Mouse (Mus musculus): ENCODE results near the gene Urb2.
"Not testable (repeated sequence)": the region's sequence is repeated elsewhere in the genome, so short reads cannot be mapped to it uniquely, and the experiment has no call there.

Gene Urb2

GRCm38 (mm10) chr8:124019782-124020181 lies 1.5 kb upstream of the Urb2 start:
- DNase-seq, result peak; percentile 8 to 18

- DNase-seq, result peak; percentile 68 to 78
These were observed 670 bp upstream of the Urb2 start for GRCm38 (mm10) chr8:124020439-124021236.

DNA sequence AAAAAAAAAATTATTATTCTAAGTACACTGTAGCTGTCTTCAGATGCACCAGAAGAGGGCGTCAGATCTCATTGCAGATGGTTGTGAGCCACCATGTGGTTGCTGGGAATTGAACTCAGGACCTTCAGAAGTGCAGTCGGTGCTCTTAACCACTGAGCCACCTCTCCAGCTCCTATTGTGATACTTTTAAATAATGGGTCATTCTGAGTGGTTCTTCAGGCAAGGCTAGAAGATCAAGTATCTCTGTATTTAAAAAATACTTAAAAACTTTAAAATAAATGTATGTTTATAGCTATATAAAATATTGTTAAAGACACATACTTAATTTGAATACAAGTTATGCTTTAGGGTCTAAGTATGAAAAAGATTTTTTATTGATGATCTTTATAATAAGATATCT lies 5.0 kb downstream of the Urb2 start:
- not testable (repeated sequence) for DNase-seq

- DNase-seq, result no peak
These were observed 6.5 kb downstream of the Urb2 start for GRCm38 (mm10) chr8:124027831-124028230.

DNA sequence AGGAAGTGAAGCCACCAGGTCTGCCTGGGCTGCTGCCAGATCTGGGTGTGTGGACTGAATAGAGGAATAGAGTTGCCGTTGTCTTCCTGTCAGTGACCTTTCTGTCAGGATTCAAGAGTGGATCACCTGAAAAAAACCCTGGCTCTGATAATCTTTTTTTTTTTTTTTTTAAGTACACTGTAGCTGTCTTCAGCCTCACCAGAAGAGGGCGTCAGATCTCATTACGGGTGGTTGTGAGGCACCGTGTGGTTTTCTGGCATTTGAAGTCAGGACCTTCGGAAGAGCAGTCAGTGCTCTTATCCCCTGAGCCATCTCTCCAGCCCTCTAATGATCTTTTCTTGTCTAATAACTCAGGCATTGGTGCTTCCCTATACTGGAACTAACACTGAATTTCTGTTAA lies 12.1 kb downstream of the Urb2 start:
- no peak for DNase-seq

GRCm38 (mm10) chr8:124038121-124038520 lies 16.8 kb downstream of the Urb2 start:
- DNase-seq, result no peak

DNA sequence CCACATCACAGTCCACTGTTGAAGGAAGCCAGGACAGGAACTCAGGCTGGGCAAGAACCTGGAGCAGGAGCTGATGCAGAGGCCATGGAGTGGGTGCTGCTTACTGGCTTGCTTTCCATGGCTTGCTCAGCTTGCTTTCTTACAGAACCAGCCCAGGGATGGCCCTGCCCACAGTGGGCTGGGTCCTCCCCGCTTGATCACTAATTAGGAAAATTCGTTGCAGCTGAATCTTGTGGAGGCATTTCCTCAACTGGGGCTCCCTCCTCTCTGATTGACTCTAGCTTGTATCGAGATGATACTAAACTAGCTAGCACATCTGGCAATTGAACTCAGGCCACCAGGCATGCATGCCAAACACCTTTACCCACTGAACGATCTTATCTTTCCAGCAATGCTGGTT lies 18.0 kb downstream of the Urb2 start:
- no peak for DNase-seq

GRCm38 (mm10) chr8:124042201-124042600 lies 20.9 kb downstream of the Urb2 start:
- no peak for DNase-seq

GRCm38 (mm10) chr8:124044421-124044820 lies 23.1 kb downstream of the Urb2 start:
- DNase-seq, result no peak

- DNase-seq, result no peak
These were observed 23.6 kb downstream of the Urb2 start for GRCm38 (mm10) chr8:124044931-124045330.

GRCm38 (mm10) chr8:124045856-124046255 lies 24.5 kb downstream of the Urb2 start:
- no peak for DNase-seq

DNA sequence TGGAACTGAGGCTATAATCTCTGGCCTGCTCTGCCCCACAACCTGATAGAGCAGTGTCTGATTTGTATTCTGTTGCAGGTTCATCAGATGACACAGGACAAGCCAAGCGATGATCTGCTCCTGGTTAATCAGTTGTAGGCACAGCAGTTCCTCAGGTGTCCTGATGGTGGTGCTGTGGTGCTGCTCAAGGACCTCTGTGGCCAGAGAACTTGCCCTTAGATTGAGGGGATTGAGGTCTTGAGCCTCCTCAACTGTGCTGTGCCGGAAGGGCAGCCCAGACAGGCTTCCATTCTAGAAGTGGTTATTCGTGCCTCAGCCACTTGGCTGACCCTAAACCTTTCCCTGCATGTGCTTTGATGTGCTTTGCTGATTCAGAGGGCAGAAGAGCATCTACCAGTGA lies 30.8 kb downstream of the Urb2 start:
- peak; percentile 76 to 80 for DNase-seq

DNA sequence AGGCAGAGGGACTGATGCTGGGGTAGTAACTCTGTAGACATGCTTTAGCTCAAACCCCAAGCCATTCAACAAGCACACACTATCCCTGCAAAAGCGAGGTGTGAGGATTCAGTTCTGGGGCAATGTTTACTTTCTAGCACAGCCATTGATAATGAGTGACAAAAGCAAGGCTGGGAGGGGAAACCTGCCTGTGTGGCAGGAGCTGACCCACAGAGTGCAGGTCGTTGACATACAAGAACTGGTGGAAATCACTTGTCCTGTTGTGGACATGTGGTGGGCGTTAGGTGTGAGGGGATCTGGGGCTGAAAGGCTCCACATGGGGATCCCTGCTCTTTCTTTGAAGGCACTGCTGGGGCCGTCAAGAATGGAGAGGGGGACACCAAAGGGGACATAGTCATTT lies 31.3 kb downstream of the Urb2 start:
- no peak for DNase-seq

DNA sequence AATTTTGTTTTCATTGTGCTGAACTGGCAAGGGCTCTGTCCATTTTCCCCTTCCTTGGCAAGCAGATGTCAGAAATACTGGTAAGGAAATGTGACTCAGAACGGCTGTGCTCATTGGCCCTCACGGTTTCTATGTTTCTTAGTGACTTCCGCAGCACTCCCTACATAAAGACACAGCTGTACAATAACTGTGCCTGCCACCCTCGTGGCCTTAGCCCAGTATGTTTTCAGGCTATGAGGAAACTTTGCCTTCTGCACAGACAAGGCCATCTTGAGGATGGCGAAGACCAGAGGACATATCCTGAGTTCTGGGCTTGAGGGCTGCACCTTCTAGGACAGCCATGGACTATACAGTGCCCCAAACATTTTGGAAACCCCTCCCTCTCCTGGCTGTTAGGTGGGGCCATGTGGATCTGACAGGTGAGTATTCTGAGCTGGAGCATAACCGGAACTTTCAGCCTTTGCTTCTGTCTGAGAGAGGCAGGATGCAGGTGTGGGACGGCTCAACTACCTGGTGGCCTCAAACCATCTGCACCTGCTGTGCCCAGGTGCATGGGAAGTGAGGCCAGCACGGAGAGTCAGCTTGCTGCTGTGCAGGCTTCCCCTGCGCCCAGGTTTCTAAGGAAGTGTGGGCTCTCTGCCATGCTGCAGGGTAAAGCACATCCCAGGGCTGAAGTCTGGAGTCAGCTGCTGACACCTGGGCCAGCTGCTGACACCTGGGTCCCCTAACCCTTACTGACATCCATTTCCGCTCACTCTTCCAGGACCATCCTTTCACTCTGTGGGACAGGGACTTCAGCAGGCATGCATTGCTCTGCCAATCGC lies 35.7 kb downstream of the Urb2 start:
- DNase-seq, result peak; percentile 68 to 85

DNA sequence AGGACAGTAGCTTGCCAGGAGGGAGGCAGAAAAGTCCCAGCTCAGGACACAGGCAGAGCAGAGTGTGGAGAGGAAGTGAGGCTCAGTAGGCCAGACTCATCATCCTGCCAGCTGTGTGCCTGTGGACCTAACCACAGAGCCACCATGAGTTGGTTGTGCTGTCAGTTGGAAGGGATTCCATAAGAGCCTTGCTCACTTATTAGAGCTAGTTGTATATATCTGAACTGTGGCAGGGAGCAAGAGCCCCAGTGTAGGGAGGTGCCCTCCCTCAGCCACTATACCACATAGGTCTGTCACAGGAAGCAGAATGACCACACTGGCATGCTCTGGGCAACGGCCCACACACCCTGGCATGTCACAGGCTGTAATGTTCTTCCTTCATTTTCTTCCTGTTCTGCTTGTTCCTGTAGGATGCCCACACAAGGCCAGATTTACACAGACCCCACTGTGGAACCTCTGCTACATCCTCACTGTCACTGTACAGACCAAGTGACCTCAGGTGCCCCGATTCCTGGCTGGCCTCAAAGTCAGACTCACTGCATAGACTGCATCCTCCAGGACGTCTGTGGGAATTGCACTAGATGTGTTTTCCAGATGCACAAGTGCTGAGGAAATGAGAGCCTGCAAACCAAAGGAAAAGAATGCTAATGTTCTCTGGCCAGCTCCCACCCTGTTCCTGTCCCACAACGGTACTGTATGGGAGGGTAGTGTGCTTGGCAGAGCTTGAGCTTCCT lies 45.2 kb downstream of the Urb2 start:
- DNase-seq, result peak; percentile 45 to 66

DNA sequence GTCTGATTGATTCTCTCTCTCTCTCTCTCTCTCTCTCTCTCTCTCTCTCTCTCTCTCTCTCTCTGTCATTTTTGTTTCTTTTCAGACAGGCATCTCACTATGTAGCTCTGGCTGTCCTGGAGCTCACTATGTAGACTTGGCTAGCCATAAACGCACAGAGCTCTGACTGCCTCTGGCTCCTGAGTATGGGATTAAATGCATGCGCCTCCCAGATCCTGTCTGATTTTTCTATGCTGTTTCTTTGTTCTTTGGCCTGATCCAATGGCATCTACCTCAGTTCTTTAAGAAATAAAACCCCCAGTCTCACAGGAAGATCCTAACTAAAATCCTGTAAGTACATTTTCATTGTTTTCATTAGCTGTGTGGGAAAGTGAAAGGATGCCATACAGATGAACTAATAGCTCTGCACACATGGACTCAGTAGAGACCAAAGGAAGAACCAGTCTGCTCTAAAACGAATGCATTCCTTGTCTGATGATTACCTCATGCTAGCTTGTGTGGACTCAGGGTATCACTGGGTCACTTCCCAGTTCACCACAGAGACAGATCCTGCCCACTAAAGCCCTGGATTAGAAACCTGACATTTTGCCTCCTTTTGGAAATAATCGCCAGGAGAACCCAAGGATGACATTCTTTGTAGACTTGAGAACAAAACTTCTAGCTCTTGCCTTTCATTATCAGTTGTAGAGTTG lies 45.9 kb downstream of the Urb2 start:
- DNase-seq, result no peak

DNA sequence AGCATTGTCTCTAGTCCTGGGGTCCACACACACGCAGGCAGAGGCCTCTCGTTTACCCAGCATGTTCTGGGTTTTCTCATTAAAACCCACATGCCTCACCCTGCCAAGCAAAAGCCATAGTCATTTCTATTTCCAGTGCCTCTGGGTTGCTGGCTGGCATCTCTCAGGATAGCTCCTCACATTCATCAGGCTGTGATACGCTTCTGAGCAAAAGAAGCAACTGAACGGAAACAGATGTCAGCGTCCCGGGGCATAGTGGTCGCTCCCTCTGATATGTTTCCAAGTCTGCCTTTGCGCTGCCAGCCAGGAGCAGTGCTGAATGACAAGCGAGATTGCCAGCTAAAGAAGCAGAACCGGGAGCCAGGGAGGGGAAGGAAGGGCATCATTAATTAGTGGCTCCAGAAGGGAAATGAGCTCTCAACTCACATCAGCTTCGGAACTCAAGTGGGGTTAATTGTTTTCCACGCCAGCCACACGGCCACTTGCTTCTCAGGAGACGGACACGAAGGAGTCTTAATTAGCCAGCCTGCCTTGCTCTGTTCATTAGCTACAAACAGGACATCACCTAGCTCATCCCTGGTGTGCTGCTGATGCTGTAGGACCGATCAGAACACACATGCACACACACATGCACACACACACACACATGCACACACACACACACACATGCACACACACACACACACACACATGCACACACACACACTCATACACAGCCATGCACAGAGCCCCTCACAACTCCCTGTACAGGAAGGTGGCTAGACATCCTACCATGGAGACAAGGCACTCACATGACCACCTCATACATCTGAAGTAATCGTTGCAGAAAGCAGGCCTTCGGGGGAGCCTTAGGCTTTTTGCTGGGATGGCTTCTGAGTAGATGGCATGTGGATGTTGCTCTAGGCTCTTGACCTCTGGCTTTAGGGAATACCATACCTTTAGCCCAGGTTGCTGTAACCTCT lies 49.3 kb downstream of the Urb2 start:
- peak; percentile 46 to 47 for DNase-seq

DNA sequence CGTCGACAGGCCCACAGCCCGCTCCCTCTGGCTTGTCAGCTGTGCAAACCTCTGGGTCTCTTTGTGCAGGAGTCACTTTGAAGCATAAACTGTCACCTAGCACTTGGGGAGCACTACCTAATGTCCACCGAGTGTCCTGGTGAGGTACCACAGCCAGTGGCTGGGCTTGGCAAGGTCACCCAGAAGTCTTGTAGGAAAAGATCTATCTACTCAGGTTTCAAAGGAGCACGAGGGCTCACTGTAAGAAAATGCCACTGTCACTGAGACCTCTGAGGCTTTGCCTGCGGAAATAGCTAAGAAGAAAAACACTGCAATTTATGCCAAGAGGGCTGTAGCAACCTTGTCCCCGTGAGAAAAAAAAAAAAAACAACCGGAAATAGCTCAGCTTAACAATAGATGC lies 54.7 kb downstream of the Urb2 start:
- peak; percentile 63 to 66 for DNase-seq

DNA sequence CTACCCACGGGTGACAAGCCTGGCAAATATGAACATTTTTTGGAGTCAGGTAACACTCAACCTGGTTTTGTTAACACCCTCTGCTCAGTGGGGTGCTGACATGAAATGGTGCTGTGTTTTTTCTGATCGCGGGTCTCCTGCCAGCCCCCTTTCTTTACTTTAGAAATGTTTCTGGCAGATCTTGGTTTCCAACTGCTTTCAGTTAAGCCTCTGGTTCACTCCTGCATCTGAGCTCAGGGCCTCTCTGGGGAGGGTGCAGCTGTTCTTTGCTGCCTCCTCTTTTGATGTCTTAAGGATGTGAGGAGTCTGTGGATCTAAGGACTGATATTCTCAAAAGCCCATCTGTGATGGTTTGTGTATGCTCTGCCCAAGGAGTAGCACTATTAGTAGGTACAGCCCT lies 55.1 kb downstream of the Urb2 start:
- DNase-seq, result peak; percentile 53 to 71

GRCm38 (mm10) chr8:124077377-124077776 lies 56.1 kb downstream of the Urb2 start:
- DNase-seq, result no peak

- peak; percentile 40 to 49 for DNase-seq
These were observed 56.7 kb downstream of the Urb2 start for GRCm38 (mm10) chr8:124077998-124078397.

Measured in thymus, postnatal 36 days (tissue).